Mouse (Mus musculus): Measurements from ENCODE around the gene Btbd35f15. TPM values are rescaled to one million over a fixed set of nuclear protein-coding genes. Genes with fewer than 3 reads are reported as not detected.
"Not testable (repeated sequence)": the region's sequence is repeated elsewhere in the genome, so short reads cannot be mapped to it uniquely, and the experiment has no call there.

Btbd35f15 gene
- polyA plus RNA-seq (2015; fragmentation: Nextera tagmentation; extraction: Ambion mirVana): not detected in 2 replicates

GRCm38 (mm10) chrX:33577214-33577613 is at the start of gene Btbd35f15:
Btbd35f15 (minus strand) TSS chrX:33577314.
- not testable (repeated sequence) for ATAC-seq (ENCODE audit: low read depth); H3K9me3 ChIP-seq (replicated peaks); H3K27me3 ChIP-seq; H3K4me3 ChIP-seq (replicated peaks); H3K4me2 ChIP-seq; H3K4me1 ChIP-seq (replicated peaks); H3K27ac ChIP-seq; H3K36me3 ChIP-seq; DNase-seq; H3K9ac ChIP-seq
- WGBS (ENCODE audit: insufficient replicate concordance): no CpG with 5 or more reads among the region's 3 CpGs

Other genes with a start within 250 kb of the Btbd35f15 start
- gene Btbd35f13, start 79.9 kb upstream of the Btbd35f15 start, polyA plus RNA-seq (2015; fragmentation: Nextera tagmentation; extraction: Ambion mirVana): not detected in 2 replicates
- gene Btbd35f14, start 125.0 kb upstream of the Btbd35f15 start, polyA plus RNA-seq (2015; fragmentation: Nextera tagmentation; extraction: Ambion mirVana): not detected in 2 replicates